Mouse (Mus musculus) A20 (cell line): ENCODE results near the gene Paqr9.

ENCODE experiments used
- DNase-seq: peaks from one replicate; pipeline ENCODE4 v3.0.0-alpha.2; 2011; ENCODE audit warnings: low read depth, low spot score

Gene Paqr9

DNA sequence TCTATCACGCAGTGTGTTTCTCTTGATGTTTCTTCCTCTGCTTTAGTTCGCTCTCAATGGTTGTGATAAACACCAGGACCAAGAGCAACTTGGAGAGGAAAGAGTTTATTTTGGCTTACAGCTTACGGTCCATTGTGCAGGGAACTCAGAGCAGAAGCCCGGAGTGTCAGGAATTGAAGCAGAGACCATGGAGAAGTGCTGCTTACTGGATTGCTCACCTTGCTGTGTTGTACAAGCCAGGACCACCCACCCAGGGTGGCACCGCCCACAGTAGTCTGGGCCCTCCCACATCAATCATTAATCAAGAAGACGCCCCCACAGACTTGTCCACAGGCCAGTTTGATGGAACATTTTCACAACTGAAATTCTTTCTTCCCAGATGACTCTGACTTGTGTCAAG is 18.0 kb downstream of the Paqr9 start:
- no peak for DNase-seq

- no peak for DNase-seq
Measured at GRCm38 (mm10) chr9:95578366-95578895, 19.0 kb downstream of the Paqr9 start.

DNA sequence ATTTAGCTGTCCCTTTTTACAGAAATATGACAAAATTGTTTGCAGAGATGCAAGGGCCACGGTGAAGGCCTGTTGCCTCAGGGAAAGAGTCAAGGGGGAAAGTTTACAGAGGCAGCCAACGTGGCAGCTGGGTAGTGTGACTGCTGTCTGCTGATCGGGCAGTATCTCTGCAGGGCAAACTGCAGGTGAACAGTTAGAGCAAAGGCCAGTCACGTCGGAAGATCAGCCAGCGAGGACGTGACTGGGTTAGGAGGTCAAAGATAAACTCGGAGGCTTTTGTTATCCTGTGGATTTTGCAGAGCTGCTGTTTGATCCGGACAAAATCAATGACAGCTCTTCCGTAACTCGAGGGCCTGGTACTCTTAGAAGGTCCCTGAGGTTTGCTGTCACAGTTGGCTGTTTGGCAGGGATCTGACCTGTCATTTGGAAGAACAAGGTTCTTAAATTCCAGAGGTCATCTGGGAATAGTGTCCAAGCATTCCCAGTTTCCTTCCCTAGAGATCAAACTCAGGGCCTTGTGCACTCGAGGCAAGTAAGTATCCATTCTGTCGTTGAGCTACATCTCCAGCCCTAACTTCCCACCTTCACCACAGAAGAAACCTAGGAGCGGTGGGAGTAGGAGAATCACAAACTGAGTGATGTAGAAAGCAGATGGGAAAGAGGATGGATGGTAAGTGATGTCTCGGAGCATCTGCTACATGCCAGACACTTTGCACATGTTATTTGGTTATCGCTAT is 21.7 kb downstream of the Paqr9 start:
- no peak for DNase-seq

- no peak for DNase-seq
Measured at GRCm38 (mm10) chr9:95581758-95582515, 22.5 kb downstream of the Paqr9 start.

DNA sequence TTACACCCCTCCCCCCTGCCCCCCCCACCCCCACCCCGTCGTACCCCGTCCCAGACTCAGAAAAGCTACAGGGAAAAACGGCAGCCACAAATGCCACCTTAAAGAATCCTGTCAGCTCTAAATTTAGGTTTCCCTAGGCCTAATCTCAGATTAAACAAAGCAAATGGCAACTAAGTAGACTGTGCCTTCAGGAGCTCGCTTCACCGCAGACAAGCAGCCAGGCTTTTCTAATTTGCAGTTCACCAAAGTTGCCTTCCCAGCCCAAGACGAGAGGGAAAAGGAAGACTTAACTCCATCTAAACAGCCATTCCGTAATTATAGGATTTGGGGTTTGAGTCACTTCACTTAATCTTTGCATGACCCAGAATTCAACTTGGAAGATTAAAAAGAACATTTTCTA is 23.1 kb downstream of the Paqr9 start:
- no peak for DNase-seq

DNA sequence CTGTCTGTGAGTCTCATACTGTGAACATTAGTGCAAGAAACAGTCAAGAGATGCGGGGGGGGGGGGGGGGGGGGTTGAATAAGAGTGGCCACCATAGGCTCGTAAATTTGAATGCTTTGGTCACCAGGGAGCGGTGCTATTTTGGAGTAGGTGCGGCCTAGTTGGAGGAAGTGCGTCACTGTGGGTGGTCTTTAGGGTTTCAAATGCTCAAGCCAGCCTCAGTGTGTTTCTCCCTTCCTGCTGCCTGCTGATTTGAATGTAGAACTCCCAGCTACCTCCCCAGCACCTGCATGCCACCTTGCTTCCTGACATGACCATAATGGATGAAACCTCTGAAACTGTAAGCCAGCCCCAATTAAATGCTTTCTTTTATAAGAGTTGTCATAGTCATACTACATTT is 26.6 kb downstream of the Paqr9 start:
- DNase-seq, result no peak

DNA sequence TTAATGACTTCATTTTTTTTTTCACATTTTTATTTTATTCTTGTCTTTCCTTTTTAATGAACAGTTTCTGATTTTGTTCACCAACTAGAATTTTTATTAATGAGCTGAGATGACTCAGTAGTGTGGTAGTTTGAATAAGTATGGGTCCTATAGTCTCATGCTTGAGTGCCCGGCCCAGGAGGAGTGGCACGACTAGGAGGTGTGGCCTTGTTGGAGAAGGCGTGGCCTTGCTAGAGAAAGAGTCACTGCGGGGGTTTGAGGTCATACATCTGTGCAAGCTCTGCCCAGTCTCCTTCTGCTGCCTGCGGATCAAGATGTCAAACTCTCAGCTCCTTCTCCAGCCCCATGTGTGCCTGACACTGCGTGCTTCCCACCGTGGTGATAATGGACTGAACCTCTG is 28.6 kb downstream of the Paqr9 start:
- peak; percentile 11 for DNase-seq

DNA sequence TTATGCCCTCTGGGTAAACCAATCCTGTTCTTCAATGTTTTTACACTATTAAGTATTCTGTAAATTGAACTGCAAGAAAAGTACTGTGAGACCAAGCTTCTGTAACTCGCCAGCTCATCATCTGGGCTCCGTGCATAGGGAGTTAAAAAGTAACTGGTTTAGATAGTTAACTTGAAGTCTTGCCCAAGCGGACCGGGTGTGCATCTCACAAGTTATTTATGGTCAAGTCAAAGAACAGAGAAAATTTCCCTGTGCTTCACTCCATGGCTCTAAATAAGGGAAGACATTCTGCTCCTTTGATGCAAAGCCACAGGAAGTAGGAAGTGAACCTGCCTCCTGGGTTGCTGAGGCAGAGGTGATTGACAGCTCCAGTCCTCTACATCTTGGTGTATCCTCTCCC is 34.8 kb downstream of the Paqr9 start:
- no peak for DNase-seq

- no peak for DNase-seq
Measured at GRCm38 (mm10) chr9:95597466-95598178, 38.2 kb downstream of the Paqr9 start.

DNA sequence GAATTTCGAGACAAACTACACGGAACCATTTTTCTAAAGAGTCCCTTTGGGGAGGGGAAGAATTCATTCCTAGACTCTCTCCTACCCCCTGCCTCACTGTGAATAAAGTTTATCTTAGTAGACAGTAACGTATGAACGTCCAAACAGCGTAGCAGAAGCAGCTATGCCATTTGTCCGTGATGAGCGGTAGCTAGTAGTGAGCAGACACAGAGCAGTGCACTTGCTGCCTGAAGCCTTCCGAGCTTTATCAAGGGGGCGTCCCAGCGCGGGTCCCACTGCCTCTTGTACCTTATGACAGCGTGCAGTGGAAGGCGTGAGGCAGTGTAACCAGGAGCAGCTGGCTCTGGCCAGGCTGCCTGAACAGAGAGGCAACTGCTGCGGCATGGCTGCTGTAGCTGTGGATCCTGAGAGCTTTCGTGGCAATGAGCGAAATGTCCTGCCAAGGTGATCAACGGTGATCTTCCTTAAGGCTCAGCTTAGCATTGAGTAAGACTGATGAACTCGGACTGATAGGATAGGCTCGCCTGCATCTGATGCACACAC is 38.8 kb downstream of the Paqr9 start:
- no peak for DNase-seq

DNA sequence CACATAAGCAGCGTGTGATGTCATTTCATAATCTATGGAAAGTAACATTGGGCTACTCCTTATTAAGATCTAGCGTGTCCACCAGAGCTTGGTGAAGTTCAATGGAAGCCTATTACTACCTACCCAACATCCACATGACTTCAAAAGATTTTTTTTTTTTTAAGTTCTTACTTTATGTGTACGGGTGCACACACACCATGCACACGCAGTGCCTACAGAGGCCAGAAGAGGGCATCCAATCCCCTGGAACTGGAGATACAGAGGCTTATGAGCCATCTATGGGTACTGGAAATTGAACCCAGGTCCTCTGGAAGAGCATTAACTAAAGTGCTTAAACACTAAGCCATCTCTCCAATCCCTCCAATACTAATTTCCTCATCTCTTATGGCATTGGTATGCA is 39.9 kb downstream of the Paqr9 start:
- DNase-seq, result peak; percentile 44

GRCm38 (mm10) chr9:95602849-95603248 is 43.4 kb downstream of the Paqr9 start:
- DNase-seq, result no peak

- no peak for DNase-seq
Measured at GRCm38 (mm10) chr9:95603316-95603715, 43.9 kb downstream of the Paqr9 start.

DNA sequence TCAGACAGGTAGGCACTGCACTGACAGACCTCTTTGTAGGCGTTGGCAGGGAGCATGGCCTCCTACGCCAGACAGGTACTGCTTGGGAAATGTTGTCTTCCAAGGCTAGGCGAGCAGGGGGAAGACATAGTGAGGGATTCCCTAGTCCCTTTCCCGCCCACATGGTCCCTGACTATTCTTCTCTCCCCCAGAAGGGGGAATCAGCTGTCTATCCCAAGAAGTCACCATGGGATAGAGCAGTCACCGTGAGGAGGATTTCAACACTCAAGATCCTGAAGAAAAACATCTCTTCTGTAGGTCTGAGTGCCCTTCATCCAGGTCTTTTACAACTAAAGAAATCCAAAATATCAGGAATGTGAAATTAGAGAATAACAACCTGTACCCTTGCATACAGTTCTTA is 47.7 kb downstream of the Paqr9 start:
- no peak for DNase-seq

DNA sequence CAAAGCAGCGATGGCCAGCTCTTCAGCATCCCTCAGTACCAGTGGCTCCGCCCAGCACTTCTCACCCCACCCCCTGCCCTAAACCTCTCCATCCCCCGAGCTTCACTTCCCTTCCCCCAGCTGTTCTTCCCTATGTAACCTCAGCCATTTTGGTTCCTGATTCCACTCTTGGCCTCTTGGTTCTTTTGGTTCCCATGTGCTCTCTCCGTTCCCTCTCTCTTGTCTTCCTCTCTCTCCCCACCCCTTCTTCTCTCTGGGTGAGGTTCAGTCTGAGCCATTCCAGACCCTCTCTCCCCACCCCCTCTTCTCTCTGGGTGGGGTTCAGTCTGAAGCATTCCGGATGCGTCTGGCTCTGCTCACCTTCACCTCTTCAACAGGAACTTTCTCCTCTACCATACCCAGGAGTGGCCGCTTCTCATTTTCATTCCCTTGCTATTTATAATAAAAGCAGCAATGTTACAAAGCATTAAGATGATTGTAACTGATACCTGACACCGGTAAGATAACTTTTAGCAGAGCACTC is 52.9 kb downstream of the Paqr9 start:
- no peak for DNase-seq

DNA sequence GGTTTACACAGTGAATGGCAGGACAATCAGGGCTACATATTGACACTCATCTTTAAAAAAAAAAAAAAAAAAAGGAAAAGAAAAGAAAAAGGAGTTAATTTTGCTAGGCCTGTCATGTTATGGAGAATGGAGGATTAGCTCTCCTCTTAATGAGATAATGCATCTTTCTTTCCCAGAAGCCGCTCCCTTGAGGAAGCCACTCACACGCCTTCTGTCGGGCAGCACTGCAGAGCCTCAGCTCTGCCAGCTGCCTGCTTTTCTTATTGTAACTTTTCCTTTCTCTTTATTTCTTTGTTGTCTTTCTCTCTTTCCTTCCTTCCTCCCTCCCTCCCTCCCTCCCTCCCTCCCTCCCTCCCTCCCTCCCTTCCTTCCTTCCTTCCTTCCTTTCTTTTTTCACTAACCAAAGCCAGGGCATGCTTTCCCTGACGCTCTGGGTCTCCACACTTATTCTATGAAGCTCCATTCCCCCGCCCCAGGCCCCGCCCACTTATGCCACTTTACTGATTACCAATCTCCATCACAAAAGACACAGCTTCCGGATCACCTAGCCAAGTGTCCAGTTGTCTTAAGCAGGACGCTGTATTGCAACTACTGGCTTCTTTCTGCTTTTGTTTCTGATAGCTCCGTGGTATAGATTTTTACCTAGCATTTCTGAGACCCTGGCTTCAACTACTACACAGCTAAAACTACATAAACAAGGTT is 54.1 kb downstream of the Paqr9 start:
- no peak for DNase-seq

DNA sequence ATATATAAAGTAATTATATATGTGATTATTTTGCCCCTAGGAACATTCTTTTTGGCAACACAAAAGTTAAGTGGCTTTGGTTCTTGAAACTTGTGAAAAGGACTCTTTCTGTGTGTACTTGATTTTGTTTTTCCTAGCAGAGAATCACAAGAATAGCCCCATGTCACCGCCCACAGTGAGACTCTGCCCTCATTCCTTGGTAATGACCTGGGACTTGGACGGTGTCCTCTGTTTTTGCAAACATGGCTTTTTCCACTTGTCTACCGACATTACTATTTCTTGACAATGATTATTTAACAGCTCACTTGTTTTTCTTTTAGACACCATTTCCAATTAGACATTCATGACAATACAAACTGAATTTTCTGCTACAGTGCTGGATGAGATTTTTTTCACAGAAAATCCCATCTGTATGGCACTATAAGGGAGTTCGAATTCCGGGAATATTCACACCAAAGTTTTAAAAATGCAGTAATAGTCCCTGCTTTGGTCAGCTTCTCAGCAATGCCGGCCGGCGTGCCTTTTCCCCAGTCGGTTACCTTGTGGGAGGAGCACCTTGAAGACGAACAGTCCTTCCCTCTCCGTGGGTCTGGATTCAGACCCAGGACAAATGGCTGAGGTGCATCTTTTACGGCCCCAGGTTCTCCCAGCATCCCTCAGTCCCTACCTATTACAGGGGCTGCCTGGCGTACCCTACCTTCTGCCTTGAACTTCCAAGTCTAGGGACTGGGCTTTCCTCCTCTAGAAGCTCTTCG is 55.6 kb downstream of the Paqr9 start:
- no peak for DNase-seq

DNA sequence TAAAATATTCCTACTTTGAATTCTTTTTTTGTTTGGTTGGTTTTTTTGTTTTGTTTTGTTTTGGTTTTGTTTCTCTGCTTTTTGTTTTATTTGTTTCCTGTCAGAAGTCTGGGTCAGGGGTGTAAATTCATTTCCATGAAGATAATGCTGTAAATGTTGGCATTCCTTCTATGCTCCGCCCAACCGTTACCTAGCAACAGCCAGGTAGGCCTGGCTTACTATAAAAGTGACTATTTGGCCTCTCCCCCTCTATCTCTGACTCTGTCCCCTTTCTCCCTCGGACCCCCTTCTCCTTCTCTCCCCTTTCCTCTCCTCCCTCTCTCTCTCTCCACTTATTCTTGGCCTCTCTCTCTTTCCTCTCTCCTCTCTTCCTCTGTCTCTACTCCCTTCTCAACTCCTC is 56.5 kb downstream of the Paqr9 start:
- no peak for DNase-seq
